Mouse (Mus musculus) kidney, adult 2 months (tissue): ENCODE results near the gene Pou3f1.

Experiments
- CTCF ChIP-seq: fragments of 200-500 bp; conservative IDR thresholded peaks from 2 replicates; pipeline ENCODE4 v1.5.1; 2011; ENCODE audit warnings: low read depth, mild to moderate bottlenecking, control low read depth, low read length, moderate library complexity, mixed read lengths; ENCODE audit not compliant: insufficient read depth, insufficient read length
- POLR2A ChIP-seq: fragments of 200-500 bp; IDR thresholded peaks from one replicate; pipeline ENCODE4 v1.6.1; 2011; ENCODE audit warnings: low read depth, low read length, control low read depth

- TF ChIP-seq CTCF (no peak), POLR2A (no peak)
Measured at GRCm38 (mm10) chr4:124709961-124710446, 53.4 kb downstream of the Pou3f1 start.
